Mouse (Mus musculus): ENCODE measurements at regions not wholly inside any gene's neighbourhood (a gene's known extent, or its start where the extent isn't known, plus 50 kb on each side); places are given as distances from the start of the nearest gene placed in this dataset.

DNA sequence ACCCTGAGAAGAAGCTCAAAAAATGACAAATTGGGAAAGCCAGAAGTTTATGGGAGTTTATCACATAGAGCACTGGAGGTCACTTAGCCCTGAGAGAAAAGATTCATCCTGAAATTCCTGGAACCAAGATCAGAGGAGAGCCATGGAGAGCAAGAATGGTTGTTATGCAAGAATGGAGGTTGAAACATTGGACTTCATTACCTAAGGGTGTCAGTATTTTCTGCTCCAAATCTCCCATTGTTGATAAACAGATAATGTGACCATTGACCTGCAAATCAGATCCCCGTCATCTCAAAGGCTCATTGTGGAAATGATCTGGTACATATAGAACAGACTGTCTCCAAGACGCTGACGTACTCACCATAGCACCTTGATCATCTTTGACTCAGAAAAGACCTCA lies 1477.6 kb upstream of the Slc10a2 start:
- DNase-seq (ENCODE audit: low spot score in 2 of 2), result no peak

DNA sequence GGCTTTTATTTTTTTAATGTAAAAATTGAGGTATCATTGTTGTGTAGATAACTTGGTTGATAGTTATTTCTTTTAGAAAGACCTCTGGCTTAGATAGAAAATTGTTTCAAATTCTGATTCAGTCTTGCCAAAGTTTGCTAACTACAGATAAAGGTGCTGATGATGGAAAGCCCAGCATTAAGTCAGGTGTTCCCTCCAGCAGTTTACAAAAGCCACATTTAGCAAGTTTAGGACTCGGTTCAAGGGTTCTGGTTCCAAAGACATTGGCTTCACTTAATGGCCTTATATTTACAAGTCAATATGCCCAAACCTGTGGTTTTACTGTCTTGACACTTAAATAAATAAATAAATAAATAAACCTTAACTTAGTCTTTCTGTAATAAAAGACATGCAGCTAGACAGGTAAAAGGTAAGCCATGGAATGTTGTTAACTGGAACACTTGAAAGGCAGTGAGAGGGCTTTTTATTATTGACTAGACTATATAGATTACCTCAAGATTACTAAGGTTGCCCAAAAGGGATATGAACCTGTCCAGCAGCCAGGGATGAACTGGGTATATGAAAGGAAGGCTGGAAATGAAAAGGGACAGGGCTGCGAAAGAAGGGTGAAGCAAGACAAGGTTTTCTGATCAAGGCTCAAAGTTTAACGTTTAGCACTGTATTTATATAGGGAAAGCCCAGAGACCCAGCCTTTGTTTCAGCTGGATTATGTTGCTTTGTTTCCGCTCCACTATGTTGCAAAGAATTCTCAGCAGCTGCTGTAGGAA lies 1472.9 kb upstream of the Slc10a2 start:
- no peak for DNase-seq (ENCODE audit: low spot score in 2 of 2)

GRCm38 (mm10) chr8:6575241-6575640 lies 1470.1 kb upstream of the Slc10a2 start:
- no peak for DNase-seq (ENCODE audit: low spot score in 2 of 2)

DNA sequence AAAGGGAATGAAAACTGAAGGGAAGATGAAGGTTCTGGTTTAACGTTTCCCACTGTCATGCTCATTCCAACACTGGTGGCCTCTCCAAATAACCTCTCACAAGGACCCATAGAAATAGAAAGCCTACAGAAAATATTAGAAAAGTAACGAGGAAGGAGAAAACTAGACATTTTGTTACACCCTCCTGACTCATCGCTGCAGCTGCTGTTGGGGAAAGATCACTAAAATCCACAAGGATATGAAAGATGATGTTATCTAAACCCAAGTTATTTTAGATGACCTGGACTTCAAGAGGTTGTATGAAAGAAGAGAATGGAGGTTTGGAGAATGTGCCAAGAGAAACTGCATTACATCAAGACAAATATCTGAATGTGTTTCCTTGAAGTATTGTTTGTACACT lies 1468.3 kb upstream of the Slc10a2 start:
- no peak for DNase-seq (ENCODE audit: low spot score in 2 of 2)

- DNase-seq (ENCODE audit: low spot score in 2 of 2), result peak; percentile 51 to 84
Measured at GRCm38 (mm10) chr8:6572066-6572665, 1467.0 kb upstream of the Slc10a2 start.

GRCm38 (mm10) chr8:6550965-6551364 lies 1445.8 kb upstream of the Slc10a2 start:
- DNase-seq (ENCODE audit: low spot score in 2 of 2), result no peak

DNA sequence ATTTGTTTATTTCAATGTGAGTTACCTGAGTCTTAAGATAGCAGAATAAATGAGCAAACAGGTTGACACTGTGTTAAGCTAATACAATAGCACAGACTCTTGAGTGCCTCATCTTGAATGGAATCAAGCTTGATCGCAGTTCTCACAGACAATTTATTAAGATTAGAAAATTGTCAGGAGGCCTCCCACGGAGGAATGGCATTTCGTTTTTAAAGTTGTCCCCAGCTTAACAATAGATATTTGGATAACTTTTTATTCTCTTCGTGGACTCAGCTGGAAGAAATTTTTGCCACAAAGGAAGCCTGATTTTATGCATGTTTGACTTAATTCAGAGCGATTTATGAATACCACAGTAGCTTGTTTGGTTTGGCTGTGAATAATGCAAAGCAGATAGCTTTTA lies 1422.0 kb upstream of the Slc10a2 start:
- DNase-seq (ENCODE audit: low spot score in 2 of 2), result no peak

GRCm38 (mm10) chr8:6515882-6516682 lies 1410.9 kb upstream of the Slc10a2 start:
- no peak for DNase-seq (ENCODE audit: low spot score in 2 of 2)

- DNase-seq (ENCODE audit: low spot score in 2 of 2), result no peak
Measured at GRCm38 (mm10) chr8:6492453-6492852, 1387.3 kb upstream of the Slc10a2 start.

- DNase-seq (ENCODE audit: low spot score in 2 of 2), result no peak
Measured at GRCm38 (mm10) chr8:6481966-6482365, 1376.8 kb upstream of the Slc10a2 start.

GRCm38 (mm10) chr8:6471089-6471488 lies 1365.9 kb upstream of the Slc10a2 start:
- DNase-seq (ENCODE audit: low spot score in 2 of 2), result no peak

- no peak for DNase-seq (ENCODE audit: low spot score in 2 of 2)
Measured at GRCm38 (mm10) chr8:6456553-6457180, 1351.5 kb upstream of the Slc10a2 start.

GRCm38 (mm10) chr8:6448301-6448700 lies 1343.2 kb upstream of the Slc10a2 start:
- no peak for DNase-seq (ENCODE audit: low spot score in 2 of 2)

DNA sequence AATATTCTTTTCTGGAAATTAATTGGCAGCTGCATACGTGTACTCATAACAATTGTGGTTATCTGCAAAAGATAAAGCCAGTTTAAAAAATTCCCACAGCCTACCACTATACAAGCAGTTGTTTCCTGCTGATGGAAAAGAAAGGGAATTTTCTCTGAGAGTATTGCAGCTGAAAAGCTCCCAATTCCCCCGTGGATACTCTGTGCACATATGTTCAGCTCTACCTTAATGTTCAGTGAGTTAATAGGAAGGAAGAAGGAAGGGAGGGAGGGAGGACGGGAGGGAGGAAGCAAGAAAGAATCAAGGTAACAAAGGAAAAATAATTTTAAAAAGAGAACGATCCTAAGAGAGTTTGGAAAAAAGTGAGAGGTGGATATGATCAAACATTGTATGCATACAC lies 1333.9 kb upstream of the Slc10a2 start:
- no peak for DNase-seq (ENCODE audit: low spot score in 2 of 2)
